Mouse (Mus musculus) liver, embryonic 15.5 days (tissue): ENCODE data around the gene Eno3. TPM values are rescaled to one million over a fixed set of nuclear protein-coding genes. Genes with fewer than 3 reads are reported as not detected.

Experiments
- ATAC-seq: fragments of 200-750 bp; cut with Nextera tagmentation; 2 replicates; pipeline ENCODE4 v1.8.0; 2017; ENCODE audit warnings: moderate number of reproducible peaks, mild to moderate bottlenecking, moderate library complexity; ENCODE audit not compliant: insufficient read depth
- H3K27ac ChIP-seq: fragments of 300-500 bp; sonication (generic); replicated peaks from 2 replicates; pipeline ENCODE4 v1.5.1; 2015; ENCODE audit warnings: mild to moderate bottlenecking, inconsistent platforms
- H3K27me3 ChIP-seq: fragments of 300-500 bp; sonication (generic); 2 replicates; pipeline ENCODE4 v1.6.1; 2015; ENCODE audit warnings: mild to moderate bottlenecking, inconsistent platforms
- H3K36me3 ChIP-seq: fragments of 300-500 bp; sonication (generic); replicated peaks from 2 replicates; pipeline ENCODE4 v1.6.1; 2015; ENCODE audit warnings: moderate library complexity, mild to moderate bottlenecking, inconsistent platforms
- H3K4me1 ChIP-seq: fragments of 300-500 bp; sonication (generic); replicated peaks from 2 replicates; pipeline ENCODE4 v1.6.1; 2015; ENCODE audit warnings: inconsistent platforms
- H3K4me2 ChIP-seq: fragments of 300-500 bp; sonication (generic); 2 replicates; pipeline ENCODE4 v1.6.1; 2015; ENCODE audit warnings: moderate library complexity, mild to moderate bottlenecking, inconsistent platforms
- H3K4me3 ChIP-seq: fragments of 300-500 bp; sonication (generic); replicated peaks from 2 replicates; pipeline ENCODE4 v1.5.1; 2015; ENCODE audit warnings: mild to moderate bottlenecking, inconsistent platforms
- H3K9ac ChIP-seq: fragments of 300-500 bp; sonication (generic); 2 replicates; pipeline ENCODE4 v1.6.1; 2015; ENCODE audit warnings: moderate library complexity, mild to moderate bottlenecking, inconsistent platforms
- H3K9me3 ChIP-seq: fragments of 300-500 bp; sonication (generic); replicated peaks from 2 replicates; pipeline ENCODE4 v1.6.1; 2016; ENCODE audit warnings: inconsistent platforms
- WGBS: fragments of 180-500 bp; shearing (Covaris S2); methylation state at CpG from one replicate; pipeline ENCODE4 v1.1.7; 2015; ENCODE audit warnings: mixed read lengths; ENCODE audit not compliant: insufficient replicate concordance; 5-methylcytosine and 5-hydroxymethylcytosine counted together
- polyA plus RNA-seq: library from polyadenylated mRNA; unstranded; fragments of >200 nt; fragmentation: Nextera tagmentation; extraction: Ambion mirVana; gene quantifications from 2 replicates; pipeline ENCODE4 v1.2.1, GENCODE M21; 2015

The Eno3 gene
- polyA plus RNA-seq, 1 experiment from 2014 or later, result 18.2 TPM

DNA sequence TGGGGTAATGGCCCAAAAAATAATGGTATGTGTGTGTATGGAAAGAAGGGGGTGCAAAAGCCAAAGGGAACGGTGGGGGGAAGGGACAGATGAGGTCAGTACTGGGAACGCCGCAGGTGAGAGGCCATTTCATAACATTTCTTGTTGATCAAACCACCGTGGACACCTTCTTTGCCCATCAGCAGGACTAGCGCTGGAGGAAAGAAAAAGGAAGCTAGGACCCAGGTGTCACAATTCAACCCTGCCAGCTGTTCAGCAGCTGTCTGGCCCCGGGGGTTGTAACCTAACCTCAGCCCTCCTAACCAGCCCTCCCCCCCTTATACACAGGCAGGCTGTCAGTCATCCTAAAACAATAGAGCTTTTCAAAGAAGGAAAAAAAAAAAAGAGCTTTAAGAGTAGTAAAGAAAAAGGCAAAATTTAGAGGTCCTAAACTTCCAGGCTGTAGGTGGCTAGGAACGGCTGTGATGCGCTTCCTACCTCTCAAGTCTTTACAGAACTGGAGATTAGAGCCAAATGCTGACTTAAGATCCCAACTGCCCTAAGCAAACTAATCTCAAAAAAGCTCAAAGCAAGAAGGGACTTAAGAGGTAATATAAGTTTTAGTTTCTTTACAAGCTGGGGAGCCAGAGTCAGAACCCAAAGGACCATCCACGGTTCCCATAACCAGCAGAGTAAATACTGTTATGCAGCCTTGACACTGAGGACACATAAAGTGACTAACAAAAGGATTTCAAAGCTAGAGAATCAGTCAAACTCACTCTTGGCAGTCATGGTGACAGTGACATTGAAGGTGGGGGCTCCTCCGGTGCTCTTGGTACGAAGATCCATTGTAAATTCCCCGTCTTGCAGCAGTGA lies 4.7 kb upstream of the Eno3 start:
- H3K4me2 ChIP-seq, result peak overlapping the region; percentile 99
- 29% methylated on average over 12 of the region's 12 CpGs for WGBS
- no peak for ATAC-seq
- H3K4me1 ChIP-seq, result peaks cover 76% of the 10 kb centered on the region
- no peaks in the 10 kb centered on the region for H3K9me3 ChIP-seq
- H3K27me3 ChIP-seq, result peaks cover 16% of the 10 kb centered on the region
- H3K9ac ChIP-seq, result peak overlapping the region; percentile 98
- peaks cover 44% of the 10 kb centered on the region for H3K36me3 ChIP-seq
- peak overlapping the region; percentile 99 for H3K27ac ChIP-seq
- peak overlapping the region; percentile 99 for H3K4me3 ChIP-seq

GRCm38 (mm10) chr11:70652884-70653344 lies 4.1 kb upstream of the Eno3 start:
- 13% methylated on average over 6 of the region's 6 CpGs for WGBS
- Histone ChIP-seq H3K9me3 (no peaks in the 10 kb centered on the region), H3K27me3 (peaks cover 16% of the 10 kb centered on the region), H3K4me1 (peaks cover 83% of the 10 kb centered on the region), H3K4me2 (peak overlapping the region; percentile 99), H3K36me3 (peaks cover 44% of the 10 kb centered on the region), H3K27ac (peak overlapping the region; percentile 99), H3K9ac (peak overlapping the region; percentile 98), H3K4me3 (peak overlapping the region; percentile 99)
- ATAC-seq, result no peak

- H3K27me3 ChIP-seq, result peaks cover 16% of the 10 kb centered on the region
- peaks cover 80% of the 10 kb centered on the region for H3K4me1 ChIP-seq
- peaks cover 44% of the 10 kb centered on the region for H3K36me3 ChIP-seq
- H3K9me3 ChIP-seq, result no peaks in the 10 kb centered on the region
- H3K4me2 ChIP-seq, result peak overlapping the region; percentile 99
- ATAC-seq, result peak; percentile 71
- peak overlapping the region; percentile 99 for H3K4me3 ChIP-seq
- peak overlapping the region; percentile 98 for H3K9ac ChIP-seq
- peak overlapping the region; percentile 99 for H3K27ac ChIP-seq
- WGBS, result under 1% methylated on average over 63 of the region's 63 CpGs
Measured at GRCm38 (mm10) chr11:70653345-70654197, 3.4 kb upstream of the Eno3 start.

DNA sequence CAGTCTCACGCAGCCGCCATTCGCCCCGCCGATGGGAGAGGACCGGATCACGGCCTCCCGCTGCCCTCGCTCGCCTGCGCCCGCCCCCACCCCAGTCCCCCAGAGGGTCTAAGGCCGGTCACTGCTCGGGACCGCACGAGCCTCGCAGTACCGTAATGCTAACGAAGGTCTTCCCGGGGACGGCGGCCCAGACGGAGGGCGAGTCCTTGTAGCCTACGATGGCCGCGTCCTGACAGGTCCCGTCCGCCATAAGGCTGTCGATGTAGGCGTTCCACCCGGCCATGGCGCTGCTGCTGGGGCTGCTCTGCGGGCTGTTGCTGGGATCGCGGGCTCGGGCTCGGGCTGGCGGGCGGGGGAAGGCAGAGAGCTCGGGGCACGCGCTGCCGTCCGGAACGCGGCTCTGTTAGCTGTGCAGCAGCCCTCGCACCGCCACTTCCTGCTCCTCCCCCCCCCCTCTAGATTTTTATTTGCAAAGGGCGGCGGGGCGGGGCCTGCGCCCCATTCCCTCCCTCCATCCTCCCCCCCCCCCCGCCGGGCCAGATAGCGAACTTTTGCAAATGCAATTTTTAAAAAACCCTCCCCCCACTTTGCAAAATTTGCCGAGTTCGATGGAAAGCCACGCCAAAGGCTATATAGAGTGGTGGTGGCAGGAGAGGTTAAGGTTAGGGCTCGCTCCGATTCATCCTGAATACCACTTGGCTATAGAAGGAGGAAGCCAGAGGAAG lies 2.6 kb upstream of the Eno3 start, which contains the start of gene Pfn1:
Gene Pfn1 (minus strand): TSS at position 447 of the 725 bp plus-strand sequence.
- peak within 1 kb of the TSS; percentile 99 for H3K27ac ChIP-seq
- peak within 1 kb of the TSS; percentile 99 for H3K4me3 ChIP-seq
- H3K9me3 ChIP-seq, result no peaks in the 10 kb centered on the region
- under 1% methylated on average over 57 of the region's 61 CpGs for WGBS
- peak within 1 kb of the TSS; percentile 99 for H3K4me2 ChIP-seq
- peaks cover 37% of the 10 kb centered on the region for H3K36me3 ChIP-seq
- peaks cover 16% of the 10 kb centered on the region for H3K27me3 ChIP-seq
- H3K9ac ChIP-seq, result peak within 1 kb of the TSS; percentile 98
- H3K4me1 ChIP-seq, result peaks cover 72% of the 10 kb centered on the region
- peak; percentile 57 for ATAC-seq

GRCm38 (mm10) chr11:70654923-70655570 lies 2.0 kb upstream of the Eno3 start:
- peaks cover 16% of the 10 kb centered on the region for H3K27me3 ChIP-seq
- H3K4me1 ChIP-seq, result peaks cover 65% of the 10 kb centered on the region
- peak overlapping the region; percentile 98 for H3K9ac ChIP-seq
- H3K4me3 ChIP-seq, result peak overlapping the region; percentile 99
- H3K36me3 ChIP-seq, result peaks cover 30% of the 10 kb centered on the region
- H3K9me3 ChIP-seq, result no peaks in the 10 kb centered on the region
- peak; percentile 52 for ATAC-seq
- WGBS, result under 1% methylated on average over 48 of the region's 48 CpGs
- H3K4me2 ChIP-seq, result peak overlapping the region; percentile 99
- peak overlapping the region; percentile 99 for H3K27ac ChIP-seq

GRCm38 (mm10) chr11:70655571-70656455 lies 1.2 kb upstream of the Eno3 start:
- H3K36me3 ChIP-seq, result peaks cover 24% of the 10 kb centered on the region
- peaks cover 16% of the 10 kb centered on the region for H3K27me3 ChIP-seq
- H3K9me3 ChIP-seq, result no peaks in the 10 kb centered on the region
- peak overlapping the region; percentile 99 for H3K27ac ChIP-seq
- no peak for ATAC-seq
- peak overlapping the region; percentile 98 for H3K9ac ChIP-seq
- 1% methylated on average over 61 of the region's 61 CpGs for WGBS
- peak overlapping the region; percentile 99 for H3K4me3 ChIP-seq
- H3K4me1 ChIP-seq, result peaks cover 57% of the 10 kb centered on the region
- peak overlapping the region; percentile 99 for H3K4me2 ChIP-seq

- peak overlapping the region; percentile 99 for H3K27ac ChIP-seq
- H3K9me3 ChIP-seq, result no peaks in the 10 kb centered on the region
- 23% methylated on average over 16 of the region's 16 CpGs for WGBS
- ATAC-seq, result no peak
- H3K4me2 ChIP-seq, result peak overlapping the region; percentile 99
- no peak overlapping the region; the same call in 1 of the 2 replicates for H3K9ac ChIP-seq
- H3K36me3 ChIP-seq, result peaks cover 19% of the 10 kb centered on the region
- H3K4me1 ChIP-seq, result peaks cover 51% of the 10 kb centered on the region
- H3K27me3 ChIP-seq, result peaks cover 16% of the 10 kb centered on the region
- H3K4me3 ChIP-seq, result peak overlapping the region; percentile 99
Measured at GRCm38 (mm10) chr11:70656456-70656927, 510 bp upstream of the Eno3 start.

GRCm38 (mm10) chr11:70657573-70657972 lies 571 bp downstream of the Eno3 start:
- no peaks in the 10 kb centered on the region for H3K9me3 ChIP-seq
- no peak overlapping the region for H3K27ac ChIP-seq
- peaks cover 16% of the 10 kb centered on the region for H3K27me3 ChIP-seq
- H3K4me3 ChIP-seq, result no peak overlapping the region
- H3K9ac ChIP-seq, result no peak overlapping the region
- 46% methylated on average over 6 of the region's 6 CpGs for WGBS
- H3K4me1 ChIP-seq, result peaks cover 40% of the 10 kb centered on the region
- H3K4me2 ChIP-seq, result no peak overlapping the region
- peaks cover 13% of the 10 kb centered on the region for H3K36me3 ChIP-seq
- ATAC-seq, result no peak

- ATAC-seq, result no peak
Measured at GRCm38 (mm10) chr11:70657991-70658390, 989 bp downstream of the Eno3 start.

More at GRCm38 (mm10) chr11:70657991-70658390, 989 bp downstream of the Eno3 start:
- H3K9ac ChIP-seq, result no peak overlapping the region
- H3K9me3 ChIP-seq, result no peaks in the 10 kb centered on the region
- WGBS, result 66% methylated on average over 9 of the region's 9 CpGs
- H3K4me3 ChIP-seq, result no peak overlapping the region
- no peak overlapping the region for H3K27ac ChIP-seq
- no peak overlapping the region for H3K4me2 ChIP-seq
- H3K27me3 ChIP-seq, result peaks cover 16% of the 10 kb centered on the region
- peaks cover 36% of the 10 kb centered on the region for H3K4me1 ChIP-seq
- H3K36me3 ChIP-seq, result peaks cover 13% of the 10 kb centered on the region
